Mouse (Mus musculus): ENCODE measurements around the gene Rora. TPM values are rescaled to one million over a fixed set of nuclear protein-coding genes. Genes with fewer than 3 reads are reported as not detected.
A peak's percentile ranks its signal among the peaks of the same experiment; 100 is the strongest.

Rora gene
- 10 to 100 TPM; 54.8 to 56.1 TPM for total RNA-seq (2021)
- long read RNA-seq, experiment 1, transcript Rora-202 (10 exons, 2,591 nt) = major isoform, 17 of 36 reads
- long read RNA-seq, experiment 1, partial matches to known transcripts = 8 of 36 reads
- long read RNA-seq, experiment 1, other reads (novel, unspliced or antisense) = 11 of 36 reads
- long read RNA-seq, experiment 2, transcript Rora-202 (10 exons, 2,591 nt) = major isoform, 27 of 41 reads
- long read RNA-seq, experiment 2, partial matches to known transcripts = 2 of 41 reads
- long read RNA-seq, experiment 2, other reads (novel, unspliced or antisense) = 12 of 41 reads

- peak; percentile 70 for DNase-seq
Observed at GRCm38 (mm10) chr9:68653211-68654038, at the start of gene Rora. Rora (plus strand) TSS chr9:68653786.

GRCm38 (mm10) chr9:68614006-68614405, 39.6 kb upstream of the Rora start:
- DNase-seq = no peak

- no peak for DNase-seq
Observed at GRCm38 (mm10) chr9:68617116-68617515, 36.5 kb upstream of the Rora start.

- DNase-seq = no peak
Observed at GRCm38 (mm10) chr9:68620036-68620435, 33.5 kb upstream of the Rora start.

- DNase-seq = no peak
Observed at GRCm38 (mm10) chr9:68620441-68620840, 33.1 kb upstream of the Rora start.

GRCm38 (mm10) chr9:68624981-68625380, 28.6 kb upstream of the Rora start:
- DNase-seq = no peak

- DNase-seq = no peak
Observed at GRCm38 (mm10) chr9:68637301-68637700, 16.3 kb upstream of the Rora start.

- DNase-seq = no peak
Observed at GRCm38 (mm10) chr9:68641123-68641522, 12.5 kb upstream of the Rora start.

GRCm38 (mm10) chr9:68648061-68648460, 5.5 kb upstream of the Rora start:
- no peak for DNase-seq

GRCm38 (mm10) chr9:68654039-68654332, 400 bp downstream of the Rora start:
- no peak for DNase-seq

- peak; percentile 11 for DNase-seq
Observed at GRCm38 (mm10) chr9:68654333-68655017, 889 bp downstream of the Rora start.

- peak; percentile 36 for DNase-seq
Observed at GRCm38 (mm10) chr9:68655018-68656005, 1.7 kb downstream of the Rora start.

- peak; percentile 13 for DNase-seq
Observed at GRCm38 (mm10) chr9:68656076-68656795, 2.6 kb downstream of the Rora start.

- no peak for DNase-seq
Observed at GRCm38 (mm10) chr9:68656796-68657130, 3.2 kb downstream of the Rora start.

- DNase-seq = no peak
Observed at GRCm38 (mm10) chr9:68670731-68671130, 17.1 kb downstream of the Rora start.

- DNase-seq = no peak
Observed at GRCm38 (mm10) chr9:68672459-68672858, 18.9 kb downstream of the Rora start.

- DNase-seq = no peak
Observed at GRCm38 (mm10) chr9:68673221-68673620, 19.6 kb downstream of the Rora start.

GRCm38 (mm10) chr9:68679871-68680374, 26.3 kb downstream of the Rora start:
- DNase-seq = peak; percentile 28

- no peak for DNase-seq
Observed at GRCm38 (mm10) chr9:68683938-68684337, 30.4 kb downstream of the Rora start.

- DNase-seq = no peak
Observed at GRCm38 (mm10) chr9:68685562-68685961, 32.0 kb downstream of the Rora start.

GRCm38 (mm10) chr9:68687251-68687874, 33.8 kb downstream of the Rora start:
- DNase-seq = no peak
